Mouse (Mus musculus): Measurements from ENCODE around the gene Prpf6. TPM values are rescaled to one million over a fixed set of nuclear protein-coding genes. Genes with fewer than 3 reads are reported as not detected.

The Prpf6 gene
- polyA plus RNA-seq, 1 experiment, result 12.6 TPM

- Histone ChIP-seq H3K4me1 (peaks cover 64% of the 10 kb centered on the region), H3K36me3 (replicated peaks; ENCODE audit: low read length) (peaks cover under 1% of the 10 kb centered on the region), H3K4me3 (replicated peaks) (peak within 1 kb of the TSS; percentile 95), H3K27me3 (replicated peaks) (peaks cover 30% of the 10 kb centered on the region), H3K9me3 (no peaks in the 10 kb centered on the region)
- TF ChIP-seq FLI1 (IDR thresholded peaks at IDR 0.05; ENCODE audit: low read length) (no peak), GATA1 (IDR thresholded peaks at IDR 0.05; ENCODE audit: borderline replicate concordance, low read length) (no peak)
Observed at GRCm38 (mm10) chr2:181679951-181680715, 88.5 kb downstream of the Prpf6 start, which contains the start of gene Tcea2. Gene Tcea2 (plus strand): TSS chr2:181680310.

- TF ChIP-seq FLI1 (IDR thresholded peaks at IDR 0.05; ENCODE audit: low read length) (no peak), GATA1 (IDR thresholded peaks at IDR 0.05; ENCODE audit: borderline replicate concordance, low read length) (no peak)
- Histone ChIP-seq H3K36me3 (replicated peaks; ENCODE audit: low read length) (peaks cover 6% of the 10 kb centered on the region), H3K9me3 (no peaks in the 10 kb centered on the region), H3K4me1 (peaks cover 58% of the 10 kb centered on the region), H3K27me3 (replicated peaks) (peaks cover 30% of the 10 kb centered on the region), H3K4me3 (replicated peaks) (peak overlapping the region; percentile 95)
Observed at GRCm38 (mm10) chr2:181680716-181681117, 89.0 kb downstream of the Prpf6 start.

GRCm38 (mm10) chr2:181681978-181682377 lies 90.3 kb downstream of the Prpf6 start:
- peaks cover 18% of the 10 kb centered on the region for H3K36me3 ChIP-seq (replicated peaks; ENCODE audit: low read length)
- TF ChIP-seq GATA1 (IDR thresholded peaks at IDR 0.05; ENCODE audit: borderline replicate concordance, low read length) (no peak), FLI1 (IDR thresholded peaks at IDR 0.05; ENCODE audit: low read length) (no peak)
- no peaks in the 10 kb centered on the region for H3K9me3 ChIP-seq
- peaks cover 30% of the 10 kb centered on the region for H3K27me3 ChIP-seq (replicated peaks)
- H3K4me1 ChIP-seq, result peaks cover 45% of the 10 kb centered on the region
- H3K4me3 ChIP-seq (replicated peaks), result no peak overlapping the region

GRCm38 (mm10) chr2:181683381-181683780 lies 91.7 kb downstream of the Prpf6 start:
- Histone ChIP-seq H3K9me3 (no peaks in the 10 kb centered on the region), H3K4me1 (peaks cover 31% of the 10 kb centered on the region), H3K36me3 (replicated peaks; ENCODE audit: low read length) (peaks cover 32% of the 10 kb centered on the region), H3K27me3 (replicated peaks) (peaks cover 30% of the 10 kb centered on the region), H3K4me3 (replicated peaks) (no peak overlapping the region)
- no peak for TF ChIP-seq GATA1 (IDR thresholded peaks at IDR 0.05; ENCODE audit: borderline replicate concordance, low read length)

- TF ChIP-seq GATA1 (IDR thresholded peaks at IDR 0.05; ENCODE audit: borderline replicate concordance, low read length), result no peak
- no peak for TF ChIP-seq FLI1 (IDR thresholded peaks at IDR 0.05; ENCODE audit: low read length)
- Histone ChIP-seq H3K9me3 (no peaks in the 10 kb centered on the region), H3K4me3 (replicated peaks) (no peak overlapping the region), H3K27me3 (replicated peaks) (peaks cover 30% of the 10 kb centered on the region), H3K4me1 (peaks cover 23% of the 10 kb centered on the region), H3K36me3 (replicated peaks; ENCODE audit: low read length) (peaks cover 43% of the 10 kb centered on the region)
Observed at GRCm38 (mm10) chr2:181684713-181685112, 93.0 kb downstream of the Prpf6 start.

- peaks cover 23% of the 10 kb centered on the region for H3K4me1 ChIP-seq
- no peak overlapping the region for H3K4me3 ChIP-seq (replicated peaks)
- no peaks in the 10 kb centered on the region for H3K9me3 ChIP-seq
- TF ChIP-seq GATA1 (IDR thresholded peaks at IDR 0.05; ENCODE audit: borderline replicate concordance, low read length) (no peak), FLI1 (IDR thresholded peaks at IDR 0.05; ENCODE audit: low read length) (no peak)
- H3K27me3 ChIP-seq (replicated peaks), result peaks cover 29% of the 10 kb centered on the region
- peaks cover 51% of the 10 kb centered on the region for H3K36me3 ChIP-seq (replicated peaks; ENCODE audit: low read length)
Observed at GRCm38 (mm10) chr2:181685686-181686085, 94.0 kb downstream of the Prpf6 start.

- no peaks in the 10 kb centered on the region for H3K9me3 ChIP-seq
- H3K4me3 ChIP-seq (replicated peaks), result no peak overlapping the region
- TF ChIP-seq FLI1 (IDR thresholded peaks at IDR 0.05; ENCODE audit: low read length) (no peak), GATA1 (IDR thresholded peaks at IDR 0.05; ENCODE audit: borderline replicate concordance, low read length) (no peak)
- H3K36me3 ChIP-seq (replicated peaks; ENCODE audit: low read length), result peaks cover 51% of the 10 kb centered on the region
- peaks cover 23% of the 10 kb centered on the region for H3K27me3 ChIP-seq (replicated peaks)
- peaks cover 33% of the 10 kb centered on the region for H3K4me1 ChIP-seq
Observed at GRCm38 (mm10) chr2:181687586-181687985, 95.9 kb downstream of the Prpf6 start.

GRCm38 (mm10) chr2:181689466-181690160 lies 97.9 kb downstream of the Prpf6 start:
- Histone ChIP-seq H3K9me3 (no peaks in the 10 kb centered on the region), H3K27me3 (replicated peaks) (peaks cover 29% of the 10 kb centered on the region), H3K4me1 (peaks cover 53% of the 10 kb centered on the region), H3K36me3 (replicated peaks; ENCODE audit: low read length) (peaks cover 51% of the 10 kb centered on the region), H3K4me3 (replicated peaks) (no peak overlapping the region)
- TF ChIP-seq FLI1 (IDR thresholded peaks at IDR 0.05; ENCODE audit: low read length) (no peak), GATA1 (IDR thresholded peaks at IDR 0.05; ENCODE audit: borderline replicate concordance, low read length) (no peak)

- Histone ChIP-seq H3K4me3 (replicated peaks) (peak overlapping the region; percentile 78), H3K4me1 (peaks cover 65% of the 10 kb centered on the region), H3K36me3 (replicated peaks; ENCODE audit: low read length) (peaks cover 42% of the 10 kb centered on the region), H3K27me3 (replicated peaks) (peaks cover 42% of the 10 kb centered on the region), H3K9me3 (no peaks in the 10 kb centered on the region)
- no peak for TF ChIP-seq GATA1 (IDR thresholded peaks at IDR 0.05; ENCODE audit: borderline replicate concordance, low read length)
- TF ChIP-seq FLI1 (IDR thresholded peaks at IDR 0.05; ENCODE audit: low read length), result no peak
Observed at GRCm38 (mm10) chr2:181691083-181691482, 99.4 kb downstream of the Prpf6 start.

- TF ChIP-seq GATA1 (IDR thresholded peaks at IDR 0.05; ENCODE audit: borderline replicate concordance, low read length) (no peak), FLI1 (IDR thresholded peaks at IDR 0.05; ENCODE audit: low read length) (no peak)
- peak overlapping the region; percentile 78 for H3K4me3 ChIP-seq (replicated peaks)
- no peaks in the 10 kb centered on the region for H3K9me3 ChIP-seq
- H3K4me1 ChIP-seq, result peaks cover 70% of the 10 kb centered on the region
- peaks cover 37% of the 10 kb centered on the region for H3K36me3 ChIP-seq (replicated peaks; ENCODE audit: low read length)
- peaks cover 47% of the 10 kb centered on the region for H3K27me3 ChIP-seq (replicated peaks)
Observed at GRCm38 (mm10) chr2:181691571-181691970, 99.9 kb downstream of the Prpf6 start.

Data from megakaryocyte, embryonic 14.5 days (primary cell).